Mouse (Mus musculus): Measurements from ENCODE around the gene Ank3. TPM values are rescaled to one million over a fixed set of nuclear protein-coding genes. Genes with fewer than 3 reads are reported as not detected.

Ank3 gene
- polyA plus RNA-seq, 1 experiment from 2014 or later = 48.8 TPM

DNA sequence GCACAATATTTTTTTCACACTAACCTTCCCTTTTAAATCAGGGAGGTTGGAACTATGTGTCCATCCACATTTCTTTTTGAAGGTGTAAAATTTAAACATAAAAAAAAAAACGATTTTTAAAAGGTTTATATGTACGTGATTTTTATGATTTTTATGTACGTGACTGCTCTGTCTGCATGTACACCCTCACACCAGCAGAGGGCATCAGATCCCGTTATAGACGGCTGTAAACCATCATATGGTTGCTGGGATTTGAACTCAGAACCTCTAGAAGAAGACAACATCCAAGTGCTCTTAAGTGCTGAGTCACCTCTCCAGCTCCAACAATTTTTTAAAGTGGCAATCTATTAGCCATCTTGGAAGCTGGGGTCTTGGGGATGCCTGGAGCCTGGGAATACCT lies 605.5 kb downstream of the Ank3 start:
- Histone ChIP-seq H3K27ac (no peak overlapping the region), H3K4me2 (ENCODE audit: low read length) (no peak overlapping the region), H3K9me3 (replicated peaks; ENCODE audit: low read length) (no peaks in the 10 kb centered on the region), H3K36me3 (ENCODE audit: insufficient read depth, low read length) (peaks cover 21% of the 10 kb centered on the region), H3K4me1 (replicated peaks; ENCODE audit: insufficient read depth, low read length) (no peaks in the 10 kb centered on the region), H3K4me3 (replicated peaks; ENCODE audit: low read depth, low read length) (no peak overlapping the region), H3K9ac (ENCODE audit: low read depth, low read length) (no peak overlapping the region), H3K27me3 (ENCODE audit: insufficient read depth, low read length) (no peaks in the 10 kb centered on the region)
- TF ChIP-seq CTCF (IDR thresholded peaks at IDR 0.05; ENCODE audit: low read depth) = peak; percentile 40; the same call in 1 of the 2 replicates
- no peak for ATAC-seq (replicated peaks; ENCODE audit: low FRiP score, low read depth)
- DNase-seq (ENCODE audit: low spot score) = no peak
- 85% methylated on average over 5 of the region's 5 CpGs for WGBS

DNA sequence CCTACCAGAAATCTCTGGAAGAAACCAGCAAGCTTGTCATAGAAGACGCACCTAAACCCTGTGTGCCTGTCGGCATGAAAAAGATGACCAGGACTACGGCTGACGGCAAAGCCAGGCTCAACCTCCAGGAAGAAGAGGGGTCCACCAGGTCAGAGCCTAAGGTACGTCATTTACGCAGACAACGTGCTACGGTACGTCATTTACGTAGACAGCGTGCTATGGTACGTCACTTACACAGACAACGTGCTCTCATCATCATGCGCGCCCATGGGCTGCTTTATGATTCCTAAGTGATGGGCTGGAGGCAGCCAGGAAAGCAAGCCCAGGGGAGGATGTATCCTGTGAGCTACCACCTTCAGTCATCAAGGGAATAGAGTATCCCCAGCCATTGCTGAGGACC lies 606.3 kb downstream of the Ank3 start:
- Histone ChIP-seq H3K4me2 (ENCODE audit: low read length) (no peak overlapping the region), H3K27ac (no peak overlapping the region), H3K9ac (ENCODE audit: low read depth, low read length) (no peak overlapping the region), H3K4me1 (replicated peaks; ENCODE audit: insufficient read depth, low read length) (no peaks in the 10 kb centered on the region), H3K9me3 (replicated peaks; ENCODE audit: low read length) (no peaks in the 10 kb centered on the region), H3K4me3 (replicated peaks; ENCODE audit: low read depth, low read length) (no peak overlapping the region), H3K36me3 (ENCODE audit: insufficient read depth, low read length) (peaks cover 18% of the 10 kb centered on the region), H3K27me3 (ENCODE audit: insufficient read depth, low read length) (no peaks in the 10 kb centered on the region)
- TF ChIP-seq CTCF (IDR thresholded peaks at IDR 0.05; ENCODE audit: low read depth) = no peak
- over 99% methylated on average over 15 of the region's 15 CpGs for WGBS
- DNase-seq (ENCODE audit: low spot score) (no peak), ATAC-seq (replicated peaks; ENCODE audit: low FRiP score, low read depth) (no peak)

DNA sequence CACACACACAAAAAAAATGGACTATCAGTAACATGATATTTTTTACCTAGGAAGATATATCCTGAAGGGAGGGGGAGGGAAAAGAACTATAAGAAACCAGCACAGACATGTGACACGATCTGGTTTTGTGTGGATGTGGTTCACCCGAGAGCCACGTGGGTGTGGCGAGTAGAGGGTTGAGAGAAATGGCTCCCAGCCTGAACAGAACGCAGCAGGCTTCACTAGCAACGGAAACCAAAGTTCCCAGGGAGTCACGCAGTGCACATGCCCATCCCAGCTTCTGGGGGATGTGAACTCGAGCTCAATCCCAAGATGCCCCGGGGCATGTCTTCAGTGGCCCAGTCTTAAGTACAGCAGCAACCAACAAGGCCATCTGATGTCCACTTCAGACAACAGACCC lies 607.8 kb downstream of the Ank3 start:
- H3K4me3 ChIP-seq (replicated peaks; ENCODE audit: low read depth, low read length) = no peak overlapping the region
- H3K4me1 ChIP-seq (replicated peaks; ENCODE audit: insufficient read depth, low read length) = 0 out of 2 replicates have a peak, but pooled peaks cover under 1% of the 10 kb centered on the region
- WGBS = 45% methylated on average over 9 of the region's 9 CpGs
- no peak overlapping the region for H3K9ac ChIP-seq (ENCODE audit: low read depth, low read length)
- DNase-seq (ENCODE audit: low spot score) (no peak), ATAC-seq (replicated peaks; ENCODE audit: low FRiP score, low read depth) (no peak)
- H3K27ac ChIP-seq = no peak overlapping the region
- H3K36me3 ChIP-seq (ENCODE audit: insufficient read depth, low read length) = peaks cover 18% of the 10 kb centered on the region
- no peaks in the 10 kb centered on the region for H3K9me3 ChIP-seq (replicated peaks; ENCODE audit: low read length)
- no peak overlapping the region for H3K4me2 ChIP-seq (ENCODE audit: low read length)
- H3K27me3 ChIP-seq (ENCODE audit: insufficient read depth, low read length) = no peaks in the 10 kb centered on the region
- TF ChIP-seq CTCF (IDR thresholded peaks at IDR 0.05; ENCODE audit: low read depth) = no peak

DNA sequence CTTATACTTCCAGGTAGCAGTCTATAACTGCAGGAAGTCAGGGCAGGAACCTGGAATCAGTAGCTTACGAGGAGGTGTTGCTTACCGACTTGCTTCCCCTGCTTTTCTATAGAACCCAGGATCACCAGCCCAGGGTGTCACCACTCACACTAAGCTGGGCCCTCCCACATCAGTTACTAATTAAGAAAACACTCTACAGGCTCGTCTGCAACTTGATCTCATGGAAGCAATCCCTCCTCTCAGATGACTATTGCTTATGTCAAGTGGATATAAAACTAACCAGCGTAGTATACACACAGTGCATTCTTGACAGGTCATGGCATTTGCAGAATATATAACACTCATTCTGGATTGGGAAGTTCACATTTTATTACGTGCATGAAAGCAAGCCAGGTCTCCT lies 613.2 kb downstream of the Ank3 start:
- 32% methylated on average over 5 of the region's 5 CpGs for WGBS
- Histone ChIP-seq H3K9ac (ENCODE audit: low read depth, low read length) (no peak overlapping the region), H3K27me3 (ENCODE audit: insufficient read depth, low read length) (no peaks in the 10 kb centered on the region), H3K4me2 (ENCODE audit: low read length) (no peak overlapping the region), H3K4me1 (replicated peaks; ENCODE audit: insufficient read depth, low read length) (0 out of 2 replicates have a peak, but pooled peaks cover 4% of the 10 kb centered on the region), H3K36me3 (ENCODE audit: insufficient read depth, low read length) (peaks cover 12% of the 10 kb centered on the region), H3K27ac (no peak overlapping the region), H3K9me3 (replicated peaks; ENCODE audit: low read length) (no peaks in the 10 kb centered on the region), H3K4me3 (replicated peaks; ENCODE audit: low read depth, low read length) (no peak overlapping the region)
- peak; percentile 83 for ATAC-seq (replicated peaks; ENCODE audit: low FRiP score, low read depth)
- no peak for TF ChIP-seq CTCF (IDR thresholded peaks at IDR 0.05; ENCODE audit: low read depth)
- peak; percentile 79 for DNase-seq (ENCODE audit: low spot score)

DNA sequence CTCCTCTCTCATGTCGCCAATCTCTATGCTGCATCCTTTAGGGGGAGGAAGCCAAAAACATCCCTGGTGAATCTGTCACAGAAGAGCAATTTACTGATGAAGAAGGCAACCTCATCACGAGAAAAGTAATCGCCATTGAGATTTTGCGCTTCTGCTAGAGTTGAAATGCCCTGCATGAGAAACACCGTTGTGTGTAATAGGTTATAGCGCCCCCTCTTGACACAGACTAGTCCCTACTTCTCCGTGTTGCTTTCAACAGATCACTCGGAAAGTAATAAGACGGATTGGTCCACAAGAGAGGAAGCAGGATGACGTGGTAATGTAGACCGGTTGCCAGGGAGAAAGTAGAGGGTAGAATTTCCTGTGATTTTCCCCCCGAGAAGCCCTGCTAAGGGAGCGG lies 615.4 kb downstream of the Ank3 start:
- WGBS = 87% methylated on average over 13 of the region's 13 CpGs
- peaks cover 9% of the 10 kb centered on the region for H3K36me3 ChIP-seq (ENCODE audit: insufficient read depth, low read length)
- H3K4me3 ChIP-seq (replicated peaks; ENCODE audit: low read depth, low read length) = no peak overlapping the region
- no peak overlapping the region for H3K9ac ChIP-seq (ENCODE audit: low read depth, low read length)
- no peak overlapping the region for H3K4me2 ChIP-seq (ENCODE audit: low read length)
- H3K27me3 ChIP-seq (ENCODE audit: insufficient read depth, low read length) = no peaks in the 10 kb centered on the region
- H3K4me1 ChIP-seq (replicated peaks; ENCODE audit: insufficient read depth, low read length) = 0 out of 2 replicates have a peak, but pooled peaks cover 4% of the 10 kb centered on the region
- H3K9me3 ChIP-seq (replicated peaks; ENCODE audit: low read length) = no peaks in the 10 kb centered on the region
- DNase-seq (ENCODE audit: low spot score) (no peak), ATAC-seq (replicated peaks; ENCODE audit: low FRiP score, low read depth) (no peak)
- no peak overlapping the region for H3K27ac ChIP-seq
- TF ChIP-seq CTCF (IDR thresholded peaks at IDR 0.05; ENCODE audit: low read depth) = no peak; the same call in 1 of the 2 replicates

DNA sequence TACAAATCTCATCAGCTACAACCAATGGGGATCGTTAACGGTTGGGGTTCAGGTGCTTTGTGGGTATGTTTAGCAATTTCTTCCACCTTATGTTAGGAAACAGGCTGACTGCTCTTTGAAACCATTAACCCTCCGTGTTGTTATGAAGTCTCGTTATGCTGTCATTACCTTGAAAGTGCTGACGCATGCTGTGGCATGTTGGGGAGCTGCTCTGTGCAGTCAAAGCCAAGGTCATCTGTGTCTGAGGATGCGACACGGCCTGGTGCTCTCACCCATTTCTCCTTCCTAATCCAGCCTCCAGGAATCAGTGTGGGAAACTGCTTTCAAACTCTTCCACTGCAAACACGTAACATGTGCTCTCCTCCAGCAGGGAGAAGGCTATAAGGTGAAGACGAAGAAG lies 616.6 kb downstream of the Ank3 start:
- no peak overlapping the region for H3K4me3 ChIP-seq (replicated peaks; ENCODE audit: low read depth, low read length)
- peaks cover 6% of the 10 kb centered on the region; the same call in 1 of the 2 replicates for H3K36me3 ChIP-seq (ENCODE audit: insufficient read depth, low read length)
- no peaks in the 10 kb centered on the region for H3K9me3 ChIP-seq (replicated peaks; ENCODE audit: low read length)
- WGBS = 87% methylated on average over 9 of the region's 9 CpGs
- H3K9ac ChIP-seq (ENCODE audit: low read depth, low read length) = no peak overlapping the region
- DNase-seq (ENCODE audit: low spot score) (no peak), ATAC-seq (replicated peaks; ENCODE audit: low FRiP score, low read depth) (no peak)
- H3K27ac ChIP-seq = no peak overlapping the region
- H3K4me1 ChIP-seq (replicated peaks; ENCODE audit: insufficient read depth, low read length) = 0 out of 2 replicates have a peak, but pooled peaks cover 4% of the 10 kb centered on the region
- no peak for TF ChIP-seq CTCF (IDR thresholded peaks at IDR 0.05; ENCODE audit: low read depth)
- H3K4me2 ChIP-seq (ENCODE audit: low read length) = no peak overlapping the region
- H3K27me3 ChIP-seq (ENCODE audit: insufficient read depth, low read length) = no peaks in the 10 kb centered on the region

DNA sequence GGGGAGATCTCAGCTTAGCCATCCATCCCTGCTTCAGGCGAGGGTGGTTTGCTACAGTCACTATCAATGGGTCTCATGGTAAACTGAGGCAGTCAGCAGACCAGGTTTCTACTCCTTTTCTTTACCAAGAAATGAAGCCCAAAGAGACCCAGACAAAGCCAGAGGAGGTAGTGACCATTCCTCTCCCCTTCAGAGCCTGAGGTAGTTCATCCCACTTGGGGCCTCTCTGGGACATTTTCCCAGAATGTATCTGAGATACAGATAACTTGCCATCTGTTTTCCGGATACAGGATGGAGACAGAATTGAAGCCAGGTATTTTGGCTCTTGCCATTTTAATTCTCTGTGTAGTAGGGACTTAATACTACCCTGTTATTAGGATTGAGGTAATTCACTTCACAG lies 620.1 kb downstream of the Ank3 start:
- DNase-seq (ENCODE audit: low spot score) (no peak), ATAC-seq (replicated peaks; ENCODE audit: low FRiP score, low read depth) (no peak)
- H3K9me3 ChIP-seq (replicated peaks; ENCODE audit: low read length) = no peaks in the 10 kb centered on the region
- no peaks in the 10 kb centered on the region for H3K4me1 ChIP-seq (replicated peaks; ENCODE audit: insufficient read depth, low read length)
- H3K4me2 ChIP-seq (ENCODE audit: low read length) = no peak overlapping the region
- peaks cover 16% of the 10 kb centered on the region for H3K36me3 ChIP-seq (ENCODE audit: insufficient read depth, low read length)
- WGBS = 87% methylated on average over 2 of the region's 2 CpGs
- H3K27me3 ChIP-seq (ENCODE audit: insufficient read depth, low read length) = no peaks in the 10 kb centered on the region
- no peak overlapping the region for H3K27ac ChIP-seq
- no peak for TF ChIP-seq CTCF (IDR thresholded peaks at IDR 0.05; ENCODE audit: low read depth)
- no peak overlapping the region for H3K9ac ChIP-seq (ENCODE audit: low read depth, low read length)
- H3K4me3 ChIP-seq (replicated peaks; ENCODE audit: low read depth, low read length) = no peak overlapping the region

All from kidney, postnatal 0 days (tissue).